Mouse (Mus musculus) brain, embryonic 14.5 days (tissue): ENCODE data around the gene Prtg. TPM values are rescaled to one million over a fixed set of nuclear protein-coding genes. Genes with fewer than 3 reads are reported as not detected.
A peak's percentile ranks its signal among the peaks of the same experiment; 100 is the strongest.

ENCODE experiments used
- DNase-seq: peaks from one replicate; pipeline ENCODE4 v3.0.0-alpha.2; 2011; ENCODE audit warnings: low read depth
- CTCF ChIP-seq: fragments of 200-500 bp; IDR thresholded peaks from 2 replicates; pipeline ENCODE4 v1.5.1; 2012; ENCODE audit warnings: inconsistent platforms, mild to moderate bottlenecking, moderate library complexity, borderline replicate concordance; ENCODE audit not compliant: insufficient read depth, insufficient read length; ENCODE audit errors: extremely low read depth
- POLR2A ChIP-seq: fragments of 200-500 bp; IDR thresholded peaks from 2 replicates; pipeline ENCODE4 v1.6.1; 2012; ENCODE audit warnings: mild to moderate bottlenecking, inconsistent platforms, borderline replicate concordance; ENCODE audit not compliant: poor library complexity, insufficient read depth, insufficient read length, severe bottlenecking; ENCODE audit errors: extremely low read depth
- polyA plus RNA-seq: library from polyadenylated mRNA; depleted of rRNA; stranded (reverse); fragments of >200 nt; gene quantifications from 2 replicates; pipeline ENCODE4 v1.2.3, GENCODE M21; 2012

Gene Prtg
- polyA plus RNA-seq, 1 experiment: 0.86 TPM

- TF ChIP-seq POLR2A: no peak
- TF ChIP-seq CTCF: no peak
- DNase-seq: no peak
These were observed 104.7 kb downstream of the Prtg start for GRCm38 (mm10) chr9:72911381-72911780.

- TF ChIP-seq POLR2A (no peak), CTCF (no peak)
- DNase-seq: no peak
These were observed 106.9 kb downstream of the Prtg start for GRCm38 (mm10) chr9:72913551-72913950.

GRCm38 (mm10) chr9:72915728-72916127 is 109.1 kb downstream of the Prtg start:
- no peak for DNase-seq
- no peak for TF ChIP-seq POLR2A
- TF ChIP-seq CTCF: no peak

GRCm38 (mm10) chr9:72923068-72923467 is 116.4 kb downstream of the Prtg start:
- no peak for DNase-seq
- TF ChIP-seq POLR2A (no peak), CTCF (no peak)

GRCm38 (mm10) chr9:72925021-72925934 is 118.6 kb downstream of the Prtg start, which contains the start of gene Pygo1:
Gene Pygo1, plus strand, starts transcription at chr9:72925645.
- DNase-seq: peak; percentile 79
- peak; percentile 48; the same call in 1 of the 2 replicates for TF ChIP-seq POLR2A
- TF ChIP-seq CTCF: no peak

GRCm38 (mm10) chr9:72925935-72926258 is 119.2 kb downstream of the Prtg start:
- no peak for TF ChIP-seq CTCF
- no peak for DNase-seq

GRCm38 (mm10) chr9:72931166-72931790 is 124.6 kb downstream of the Prtg start:
- TF ChIP-seq CTCF: no peak
- no peak for TF ChIP-seq POLR2A
- DNase-seq: peak; percentile 25

- no peak for DNase-seq
- TF ChIP-seq POLR2A (no peak), CTCF (no peak)
These were observed 128.6 kb downstream of the Prtg start for GRCm38 (mm10) chr9:72935309-72935708.

GRCm38 (mm10) chr9:72936301-72936700 is 129.6 kb downstream of the Prtg start:
- no peak for TF ChIP-seq CTCF
- no peak for TF ChIP-seq POLR2A
- no peak for DNase-seq

- peak; percentile 29; the same call in 1 of the 2 replicates for TF ChIP-seq CTCF
- no peak for TF ChIP-seq POLR2A
- DNase-seq: no peak
These were observed 136.8 kb downstream of the Prtg start for GRCm38 (mm10) chr9:72943424-72943823.

- DNase-seq: no peak
- TF ChIP-seq CTCF: no peak
These were observed 137.6 kb downstream of the Prtg start for GRCm38 (mm10) chr9:72944286-72944685.

GRCm38 (mm10) chr9:72947010-72947409 is 140.3 kb downstream of the Prtg start:
- no peak for DNase-seq
- no peak for TF ChIP-seq POLR2A

- TF ChIP-seq CTCF: no peak
- TF ChIP-seq POLR2A: no peak
- no peak for DNase-seq
These were observed 142.9 kb downstream of the Prtg start for GRCm38 (mm10) chr9:72949572-72949971.

- TF ChIP-seq CTCF: peak; percentile 57; the same call in 1 of the 2 replicates
- TF ChIP-seq POLR2A: no peak
These were observed 148.1 kb downstream of the Prtg start for GRCm38 (mm10) chr9:72954746-72955145.

GRCm38 (mm10) chr9:72955546-72955945 is 148.9 kb downstream of the Prtg start:
- TF ChIP-seq CTCF (peak; percentile 70; the same call in 1 of the 2 replicates), POLR2A (no peak)
- peak; percentile 63 for DNase-seq

More at GRCm38 (mm10) chr9:72954746-72955145, 148.1 kb downstream of the Prtg start:
- peak; percentile 33 for DNase-seq
